Mouse (Mus musculus): ENCODE data around the gene Ifngr2.

DNA sequence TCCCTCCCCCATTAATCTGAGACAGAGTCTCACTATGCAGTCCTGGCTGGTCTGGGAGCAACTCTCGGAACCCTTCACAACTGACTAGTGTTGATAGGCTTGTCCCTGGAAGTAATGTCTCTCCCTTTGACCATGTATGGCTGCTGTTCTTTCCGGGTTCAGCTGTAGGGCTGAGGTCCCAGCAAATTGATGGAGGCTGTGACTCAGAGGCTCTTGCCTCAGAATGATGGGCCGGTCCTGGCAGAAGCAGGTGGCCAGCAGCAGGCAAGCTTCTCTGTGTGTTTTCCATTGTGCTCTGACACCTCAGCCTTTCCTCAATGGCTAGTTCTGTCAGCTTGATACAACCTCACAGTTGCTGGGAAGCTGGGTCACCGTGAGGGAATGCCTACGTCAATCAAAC is 65.7 kb downstream of the Ifngr2 start:
- TF ChIP-seq CTCF (IDR thresholded peaks at IDR 0.05; ENCODE audit: low read depth) (no peak), EP300 (IDR thresholded peaks at IDR 0.05; ENCODE audit: low read depth) (no peak)

Measured in heart, postnatal 0 days (tissue).